Mouse (Mus musculus) embryonic facial prominence, embryonic 11.5 days (tissue): Measurements from ENCODE around the gene Olfr1066. TPM values are rescaled to one million over a fixed set of nuclear protein-coding genes. Genes with fewer than 3 reads are reported as not detected.
A peak's percentile ranks its signal among the peaks of the same experiment; 100 is the strongest.
"Not testable (repeated sequence)": the region's sequence is repeated elsewhere in the genome, so short reads cannot be mapped to it uniquely, and the experiment has no call there.

ENCODE experiments used
- ATAC-seq: fragments of 200-750 bp; cut with Nextera tagmentation; replicated peaks from 2 replicates; pipeline ENCODE4 v1.8.0; 2017; ENCODE audit warnings: low read depth; ENCODE audit not compliant: insufficient number of reproducible peaks, low FRiP score, low TSS enrichment
- DNase-seq: peaks from one replicate; pipeline ENCODE4 v3.0.0-alpha.2; 2015; ENCODE audit warnings: low spot score
- H3K27ac ChIP-seq: fragments of 300-500 bp; sonication (generic); replicated peaks from 2 replicates; pipeline ENCODE4 v1.5.1; 2014; ENCODE audit warnings: mild to moderate bottlenecking, low read depth, low read length, control low read depth
- H3K27me3 ChIP-seq: fragments of 300-500 bp; sonication (generic); 2 replicates; pipeline ENCODE4 v1.6.1; 2014; ENCODE audit warnings: mild to moderate bottlenecking, low read length, moderate library complexity, mixed read lengths; ENCODE audit not compliant: control insufficient read depth, insufficient read depth
- H3K36me3 ChIP-seq: fragments of 300-500 bp; sonication (generic); replicated peaks from 2 replicates; pipeline ENCODE4 v1.6.1; 2014; ENCODE audit warnings: low read depth, mild to moderate bottlenecking, low read length, moderate library complexity, mixed read lengths; ENCODE audit not compliant: control insufficient read depth, insufficient read depth
- H3K4me1 ChIP-seq: fragments of 300-500 bp; sonication (generic); 2 replicates; pipeline ENCODE4 v1.6.1; 2014; ENCODE audit warnings: low read length, mixed read lengths; ENCODE audit not compliant: control insufficient read depth, insufficient read depth
- H3K4me2 ChIP-seq: fragments of 300-500 bp; sonication (generic); 2 replicates; pipeline ENCODE4 v1.6.1; 2014; ENCODE audit warnings: low read depth, mild to moderate bottlenecking, control low read depth, low read length, moderate library complexity
- H3K4me3 ChIP-seq: fragments of 300-500 bp; sonication (generic); 2 replicates; pipeline ENCODE4 v1.5.1; 2014; ENCODE audit warnings: low read depth, low read length, control low read depth
- H3K9ac ChIP-seq: fragments of 300-500 bp; sonication (generic); replicated peaks from 2 replicates; pipeline ENCODE4 v1.6.1; 2014; ENCODE audit warnings: mild to moderate bottlenecking, control low read depth, low read length
- H3K9me3 ChIP-seq: fragments of 300-500 bp; sonication (generic); replicated peaks from 2 replicates; pipeline ENCODE4 v1.6.1; 2016; ENCODE audit warnings: mild to moderate bottlenecking, low read length, inconsistent platforms, mixed read lengths; ENCODE audit not compliant: control insufficient read depth
- WGBS: fragments of 180-500 bp; shearing (Covaris S2); extraction: QIAGEN DNeasy Blood & Tissue Kit; methylation state at CpG from one replicate; pipeline ENCODE4 v1.1.7; 2014; 5-methylcytosine and 5-hydroxymethylcytosine counted together
- polyA plus RNA-seq: library from polyadenylated mRNA; unstranded; fragments of >200 nt; fragmentation: Nextera tagmentation; extraction: Ambion mirVana; gene quantifications from 2 replicates; pipeline ENCODE4 v1.2.1, GENCODE M21; 2014

Gene Olfr1066
- polyA plus RNA-seq = not detected in 2 replicates

DNA sequence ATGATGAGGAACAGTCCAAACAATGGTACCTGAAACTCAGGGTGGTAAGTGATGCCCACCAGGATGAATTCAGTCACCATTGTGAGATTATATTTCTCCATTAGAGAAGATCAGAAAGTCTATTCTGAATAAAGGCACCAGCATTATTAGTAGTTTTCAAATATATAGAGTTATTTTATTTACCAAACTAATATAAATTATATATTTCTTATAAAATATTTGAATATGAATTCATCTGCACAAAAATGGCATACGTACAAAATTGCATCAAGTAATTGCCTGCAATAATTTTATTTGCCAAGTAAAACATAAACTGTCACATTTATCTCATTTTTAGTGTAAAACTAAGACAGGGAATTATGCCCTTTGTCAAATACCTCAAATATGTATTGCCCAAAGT, at the start of gene Olfr1066:
Olfr1066 (minus strand) TSS at position 101 of the 400 bp plus-strand sequence.
- Histone ChIP-seq H3K9ac (no peak within 1 kb of the TSS), H3K27me3 (no peaks in the 10 kb centered on the region), H3K9me3 (no peaks in the 10 kb centered on the region), H3K4me3 (no peak within 1 kb of the TSS), H3K27ac (no peak within 1 kb of the TSS), H3K36me3 (no peaks in the 10 kb centered on the region), H3K4me2 (no peak within 1 kb of the TSS), H3K4me1 (no peaks in the 10 kb centered on the region)
- ATAC-seq (no peak), DNase-seq (no peak)
- WGBS = 81% methylated on average over 1 of the region's 1 CpGs

DNA sequence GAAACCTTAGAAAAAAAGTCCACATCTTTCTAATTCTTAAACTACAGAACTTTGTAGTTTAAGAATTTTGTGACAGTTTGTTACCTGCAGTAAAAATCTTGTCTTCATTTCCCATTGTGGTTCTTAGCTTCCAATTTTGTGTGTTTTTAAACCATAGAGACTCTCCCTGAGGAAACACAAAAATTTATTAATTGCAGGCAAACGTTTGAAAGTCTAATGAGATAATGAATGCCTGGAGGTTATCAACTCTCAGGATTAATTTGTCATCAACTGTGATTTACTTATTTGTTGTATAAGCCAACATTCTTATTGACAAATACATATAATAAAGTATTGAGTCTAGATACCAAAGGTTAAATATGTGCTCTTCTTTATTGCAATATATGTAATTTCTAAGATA, 31.2 kb upstream of the Olfr1066 start, which contains the start of gene Olfr228:
Olfr228 (minus strand) TSS at position 101 of the 400 bp plus-strand sequence.
- H3K4me1 ChIP-seq = no peaks in the 10 kb centered on the region
- no peak for DNase-seq
- ATAC-seq = no peak
- WGBS = 28% methylated on average over 1 of the region's 1 CpGs
- no peaks in the 10 kb centered on the region for H3K36me3 ChIP-seq
- no peak within 1 kb of the TSS for H3K27ac ChIP-seq
- H3K4me2 ChIP-seq = no peak within 1 kb of the TSS
- no peak within 1 kb of the TSS for H3K4me3 ChIP-seq
- no peaks in the 10 kb centered on the region for H3K27me3 ChIP-seq
- H3K9me3 ChIP-seq = no peaks in the 10 kb centered on the region
- H3K9ac ChIP-seq = no peak within 1 kb of the TSS

DNA sequence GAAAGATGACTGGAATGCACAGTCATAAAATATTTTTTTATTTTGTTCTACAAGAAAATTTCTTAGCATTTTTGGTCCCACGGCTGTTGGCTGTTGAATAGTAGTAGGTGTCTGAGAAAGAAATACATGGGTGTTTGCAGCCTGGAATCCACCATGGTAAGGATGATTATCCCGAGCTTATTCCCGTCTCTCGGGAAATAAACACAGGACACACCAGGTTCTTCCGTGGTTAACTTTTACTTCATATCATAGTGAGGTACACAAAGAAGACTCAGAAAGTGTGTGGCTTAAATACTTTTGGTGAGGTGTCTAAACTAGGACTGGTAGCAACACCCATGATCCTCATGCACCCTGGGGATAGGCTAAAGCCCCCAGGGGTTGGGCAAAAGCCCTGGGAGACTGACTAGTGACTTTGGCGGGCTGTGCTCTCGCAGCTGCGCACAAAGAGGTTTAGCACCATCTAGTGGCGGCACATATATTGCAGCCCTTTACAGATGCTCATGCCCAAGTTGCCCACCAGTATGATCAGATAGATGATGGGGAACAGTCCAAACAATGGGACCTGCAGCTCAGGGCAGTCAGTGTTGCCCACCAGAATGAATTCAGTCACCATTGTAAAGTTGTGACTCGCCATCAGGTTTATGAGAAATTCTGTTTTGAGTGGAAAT, 8.5 kb upstream of the Olfr1066 start:
- H3K4me1 ChIP-seq = no peaks in the 10 kb centered on the region
- H3K9ac ChIP-seq = no peak overlapping the region
- no peaks in the 10 kb centered on the region for H3K27me3 ChIP-seq
- no peaks in the 10 kb centered on the region for H3K9me3 ChIP-seq
- H3K27ac ChIP-seq = no peak overlapping the region
- peak; percentile 75 for DNase-seq
- no peaks in the 10 kb centered on the region for H3K36me3 ChIP-seq
- 0 out of 2 replicates have a peak, but pooled peaks have one; percentile 59 for ATAC-seq
- 39% methylated on average over 10 of the region's 10 CpGs for WGBS
- no peak overlapping the region for H3K4me2 ChIP-seq
- H3K4me3 ChIP-seq = no peak overlapping the region

DNA sequence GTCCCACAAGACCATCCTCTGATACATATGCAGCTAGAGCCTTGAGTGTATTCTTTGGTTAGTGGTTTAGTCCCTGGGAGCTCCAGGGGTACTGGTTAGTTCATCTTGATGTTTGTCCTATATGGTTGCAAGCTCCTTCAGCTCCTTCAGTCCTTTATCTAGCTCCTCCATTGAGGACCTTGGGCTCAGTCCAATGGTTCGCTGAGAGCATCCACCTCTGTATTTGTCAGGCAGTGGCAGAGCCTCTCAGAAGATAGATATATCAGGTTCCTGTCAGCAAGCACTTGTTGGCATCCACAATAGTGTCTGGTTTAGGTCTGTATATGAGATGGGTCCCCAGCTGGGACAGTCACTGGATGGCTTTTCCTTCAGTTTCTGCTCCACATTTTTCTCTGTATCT, 4.4 kb upstream of the Olfr1066 start:
- Histone ChIP-seq H3K9ac (no peak overlapping the region), H3K4me3 (no peak overlapping the region), H3K27me3 (no peaks in the 10 kb centered on the region), H3K4me1 (no peaks in the 10 kb centered on the region), H3K9me3 (no peaks in the 10 kb centered on the region), H3K27ac (no peak overlapping the region), H3K4me2 (no peak overlapping the region), H3K36me3 (no peaks in the 10 kb centered on the region)
- DNase-seq = no peak
- no peak for ATAC-seq
- 77% methylated on average over 1 of the region's 1 CpGs for WGBS

DNA sequence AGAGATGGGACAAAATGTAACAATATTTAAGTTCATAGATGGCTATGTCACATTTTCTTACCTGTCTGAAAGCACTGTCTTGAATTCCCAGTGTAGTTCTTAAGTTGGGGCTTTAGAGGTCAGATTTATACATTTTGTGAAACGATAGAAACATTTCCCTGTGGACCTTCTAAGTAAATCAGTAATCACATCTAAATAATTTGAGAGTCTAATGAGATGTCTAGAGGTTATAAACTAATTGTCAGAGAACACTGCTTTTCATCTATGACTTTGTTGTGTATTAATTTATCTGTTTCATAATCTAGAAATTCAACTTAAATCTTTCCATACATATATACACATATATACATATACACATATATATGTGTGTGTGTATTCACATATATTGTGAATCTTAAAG, 5.6 kb downstream of the Olfr1066 start, which contains the start of gene Olfr1065:
Olfr1065 (minus strand) TSS at position 101 of the 400 bp plus-strand sequence.
- not testable (repeated sequence) for H3K27me3 ChIP-seq, H3K4me3 ChIP-seq, H3K27ac ChIP-seq, H3K9me3 ChIP-seq, H3K4me1 ChIP-seq, H3K4me2 ChIP-seq, H3K36me3 ChIP-seq, ATAC-seq, H3K9ac ChIP-seq, DNase-seq
- no CpG with 5 or more reads among the region's 1 CpGs for WGBS

DNA sequence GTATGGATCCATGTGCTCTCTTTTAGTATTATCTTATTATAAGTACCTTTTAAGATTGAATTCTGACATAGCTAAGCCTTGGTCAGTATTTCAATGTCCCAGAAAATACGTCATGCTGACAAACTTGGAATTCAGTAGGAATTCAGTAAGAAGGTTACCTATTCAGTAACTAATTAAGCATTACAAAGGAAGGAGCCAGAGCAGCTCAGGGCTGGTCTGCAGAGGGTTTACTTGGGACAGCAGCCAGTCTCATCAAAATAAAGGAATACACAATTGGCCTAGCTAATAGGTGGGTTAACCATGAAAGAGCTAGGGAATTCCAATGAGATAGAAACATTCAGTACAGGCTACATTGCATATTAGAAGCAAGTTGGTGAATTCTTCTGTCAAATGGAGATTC, 14.0 kb downstream of the Olfr1066 start:
- not testable (repeated sequence) for H3K4me2 ChIP-seq, ATAC-seq, H3K27ac ChIP-seq, H3K9me3 ChIP-seq, H3K4me3 ChIP-seq, DNase-seq, H3K4me1 ChIP-seq, H3K27me3 ChIP-seq, H3K9ac ChIP-seq, H3K36me3 ChIP-seq
- WGBS = 73% methylated on average over 1 of the region's 1 CpGs

DNA sequence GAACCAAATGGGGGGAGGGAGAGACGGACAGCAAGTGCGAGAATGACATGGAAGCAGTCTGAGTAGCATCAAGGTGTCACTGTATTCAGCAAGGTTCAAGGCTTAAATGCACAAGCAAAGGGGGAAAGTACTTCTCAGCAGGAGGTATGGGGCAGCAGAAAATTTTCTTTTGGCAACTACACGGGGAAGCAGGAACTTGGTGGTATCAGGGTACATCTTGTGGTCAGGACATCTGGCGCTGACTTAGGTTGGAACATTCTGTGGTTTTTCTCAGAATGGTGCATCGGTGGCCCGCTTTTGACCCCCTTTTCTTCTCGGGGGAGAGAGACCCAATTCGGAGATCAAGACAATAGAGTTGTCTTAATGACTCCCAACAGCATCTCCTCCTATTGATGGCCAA, 27.6 kb downstream of the Olfr1066 start:
- H3K9ac ChIP-seq, DNase-seq, H3K4me3 ChIP-seq, ATAC-seq, H3K4me2 ChIP-seq, H3K27me3 ChIP-seq, H3K4me1 ChIP-seq, H3K9me3 ChIP-seq, H3K36me3 ChIP-seq, H3K27ac ChIP-seq: not testable (repeated sequence)
- 92% methylated on average over 8 of the region's 8 CpGs for WGBS

DNA sequence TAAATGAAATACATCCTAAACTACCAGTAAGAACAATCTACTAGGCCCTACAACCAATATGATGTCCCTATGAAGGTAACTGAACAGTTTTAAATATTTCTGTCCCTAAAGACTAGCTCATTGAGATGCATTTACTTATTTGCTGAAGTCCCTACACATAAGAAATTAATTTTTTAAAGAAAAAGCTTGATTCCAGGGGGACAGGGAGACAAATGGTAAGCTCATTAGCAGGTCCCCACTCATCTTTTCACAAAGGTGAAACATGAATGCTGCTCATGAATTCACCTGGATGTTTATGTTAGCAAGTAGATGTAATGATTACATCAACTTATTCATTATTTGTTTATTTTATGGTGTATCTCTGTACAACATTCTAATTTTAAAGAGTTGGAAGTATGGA, 29.4 kb downstream of the Olfr1066 start, which contains the start of gene Olfr1062:
Olfr1062 (minus strand) TSS at position 101 of the 400 bp plus-strand sequence.
- H3K4me2 ChIP-seq, H3K27ac ChIP-seq, H3K27me3 ChIP-seq, DNase-seq, H3K36me3 ChIP-seq, ATAC-seq, H3K9ac ChIP-seq, H3K4me1 ChIP-seq, H3K9me3 ChIP-seq, H3K4me3 ChIP-seq: not testable (repeated sequence)
